Comparison of ENCODE assay signal across 13 mouse cellular contexts in the genomic region with DNA sequence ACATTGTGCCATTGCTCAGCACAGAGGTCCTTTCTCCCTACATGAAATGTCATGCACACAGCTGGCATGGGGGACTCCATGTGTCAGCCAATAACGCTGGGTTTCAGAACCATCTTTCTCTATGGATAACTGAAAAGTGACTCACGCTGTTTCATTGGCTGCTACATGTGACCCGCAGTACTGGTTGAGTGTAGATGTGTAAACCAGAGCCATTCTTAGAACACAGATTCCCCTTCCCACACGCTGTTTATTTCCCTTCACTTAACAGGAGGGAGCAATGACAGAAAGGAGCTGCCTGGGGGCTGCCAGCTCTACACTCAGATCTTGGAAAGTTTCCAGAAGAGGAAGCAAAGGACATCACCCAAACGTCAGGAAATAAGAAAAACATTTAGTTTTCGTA.
DNase-seq lines count a peak whose midpoint lies in the region; ATAC-seq and TF ChIP-seq lines count a peak whose summit lies in the region.
"Had no signal": no experiment of that assay in that cellular context is flagged by ENCODE, and none has a peak within 500 bp of the region (broad histone marks: within the 10 kb centered on the region; RNA-seq: fewer than 3 reads in every experiment).

No protein-coding gene starts in this region.

- no peaks in the 10 kb centered on the region for H3K27me3 ChIP-seq in forebrain, embryonic 14.5 days (replicated peaks; ENCODE audit: control insufficient read depth, insufficient read depth, low read length)
- no peaks in the 10 kb centered on the region for H3K27me3 ChIP-seq in forebrain, embryonic 11.5 days (ENCODE audit: control insufficient read depth, insufficient read depth, low read length)
- H3K27me3 ChIP-seq in hindbrain, embryonic 16.5 days (replicated peaks; ENCODE audit: control insufficient read depth, insufficient read depth, low read length) = no peaks in the 10 kb centered on the region
- H3K27me3 ChIP-seq in hindbrain, embryonic 14.5 days (ENCODE audit: control insufficient read depth, insufficient read depth, low read length) = no peaks in the 10 kb centered on the region
- H3K27me3 ChIP-seq in lung, postnatal 0 days (replicated peaks; ENCODE audit: insufficient read depth, low read length) = no peaks in the 10 kb centered on the region
- H3K27me3 ChIP-seq in limb, embryonic 10.5 days (ENCODE audit: low read depth, poor library complexity, severe bottlenecking) = no peaks in the 10 kb centered on the region

- H3K9ac ChIP-seq in forebrain, embryonic 14.5 days (ENCODE audit: low read length) = no peak overlapping the region
- no peak overlapping the region for H3K9ac ChIP-seq in forebrain, embryonic 11.5 days (ENCODE audit: low read length)
- no peak overlapping the region for H3K9ac ChIP-seq in hindbrain, embryonic 16.5 days (ENCODE audit: low read depth, low read length)
- no peak overlapping the region for H3K9ac ChIP-seq in hindbrain, embryonic 14.5 days
- no peak overlapping the region for H3K9ac ChIP-seq in lung, postnatal 0 days (replicated peaks; ENCODE audit: low read depth)

- no peaks in the 10 kb centered on the region for H3K9me3 ChIP-seq in forebrain, embryonic 14.5 days (replicated peaks; ENCODE audit: control insufficient read depth, low read length)
- H3K9me3 ChIP-seq in forebrain, embryonic 11.5 days (ENCODE audit: control insufficient read depth, low read length) = no peaks in the 10 kb centered on the region
- no peaks in the 10 kb centered on the region for H3K9me3 ChIP-seq in hindbrain, embryonic 16.5 days (ENCODE audit: control insufficient read depth, low read length)
- H3K9me3 ChIP-seq in hindbrain, embryonic 14.5 days (ENCODE audit: control insufficient read depth, low read length) = no peaks in the 10 kb centered on the region
- H3K9me3 ChIP-seq in lung, postnatal 0 days (ENCODE audit: low read length) = no peaks in the 10 kb centered on the region
- H3K9me3 ChIP-seq in limb, embryonic 10.5 days (replicated peaks) = no peaks in the 10 kb centered on the region

- DNase-seq in forebrain, embryonic 14.5 days (ENCODE audit: low spot score) = peak; percentile 28
- no peak for DNase-seq in forebrain, embryonic 11.5 days (ENCODE audit: low spot score)
- DNase-seq in hindbrain, embryonic 14.5 days (ENCODE audit: low spot score) = no peak
- peak; percentile 75 for DNase-seq in lung, postnatal 0 days (ENCODE audit: low spot score)
- no peak for DNase-seq in lung, postnatal 36 days
- DNase-seq in lung, postnatal 4 days = peak; percentile 29 to 35
- DNase-seq in limb, embryonic 10.5 days (ENCODE audit: low spot score) = no peak
- DNase-seq: adrenal gland, adult 8-10 months; cerebellum, adult 9-11 months; gastrocnemius, postnatal 36 days; kidney, postnatal 10 days had no signal

- TF ChIP-seq EP300 in lung, postnatal 0 days (IDR thresholded peaks at IDR 0.05) = no peak

- no peaks in the 10 kb centered on the region for H3K36me3 ChIP-seq in forebrain, embryonic 14.5 days (ENCODE audit: control insufficient read depth, insufficient read depth, low read length)
- no peaks in the 10 kb centered on the region for H3K36me3 ChIP-seq in forebrain, embryonic 11.5 days (ENCODE audit: control insufficient read depth, insufficient read depth, low read length)
- H3K36me3 ChIP-seq in hindbrain, embryonic 16.5 days (ENCODE audit: control insufficient read depth, insufficient read depth, low read length) = no peaks in the 10 kb centered on the region
- no peaks in the 10 kb centered on the region for H3K36me3 ChIP-seq in hindbrain, embryonic 14.5 days (replicated peaks; ENCODE audit: control insufficient read depth, insufficient read depth)
- H3K36me3 ChIP-seq in lung, postnatal 0 days (ENCODE audit: insufficient read depth, low read length) = no peaks in the 10 kb centered on the region
- no peaks in the 10 kb centered on the region for H3K36me3 ChIP-seq in limb, embryonic 10.5 days

- 74% methylated on average over 6 of the region's 6 CpGs for WGBS in forebrain, embryonic 14.5 days
- 89% methylated on average over 6 of the region's 6 CpGs for WGBS in forebrain, embryonic 11.5 days
- WGBS in hindbrain, embryonic 16.5 days = 58% methylated on average over 6 of the region's 6 CpGs
- WGBS in hindbrain, embryonic 14.5 days = 74% methylated on average over 6 of the region's 6 CpGs
- WGBS in lung, postnatal 0 days = 28% methylated on average over 6 of the region's 6 CpGs
- 89% methylated on average over 6 of the region's 6 CpGs for WGBS in limb, embryonic 10.5 days

- H3K4me3 ChIP-seq in forebrain, embryonic 14.5 days (ENCODE audit: low read depth, low read length) = no peak overlapping the region
- no peak overlapping the region for H3K4me3 ChIP-seq in forebrain, embryonic 11.5 days (ENCODE audit: low read depth, low read length)
- H3K4me3 ChIP-seq in hindbrain, embryonic 16.5 days (ENCODE audit: low read length) = no peak overlapping the region
- no peak overlapping the region for H3K4me3 ChIP-seq in hindbrain, embryonic 14.5 days (replicated peaks; ENCODE audit: low read length)
- H3K4me3 ChIP-seq in lung, postnatal 0 days (ENCODE audit: low read depth, low read length) = no peak overlapping the region
- H3K4me3 ChIP-seq in limb, embryonic 10.5 days = no peak overlapping the region

- H3K4me2 ChIP-seq in forebrain, embryonic 14.5 days (ENCODE audit: low read length) = no peak overlapping the region
- H3K4me2 ChIP-seq in forebrain, embryonic 11.5 days (ENCODE audit: low read depth, low read length, severe bottlenecking) = no peak overlapping the region
- H3K4me2 ChIP-seq in hindbrain, embryonic 16.5 days (ENCODE audit: low read length) = no peak overlapping the region
- H3K4me2 ChIP-seq in hindbrain, embryonic 14.5 days (replicated peaks) = no peak overlapping the region
- no peak overlapping the region for H3K4me2 ChIP-seq in lung, postnatal 0 days (replicated peaks; ENCODE audit: low read depth, low read length)

- no peak; the same call in 1 of the 2 replicates for ATAC-seq in forebrain, embryonic 14.5 days
- ATAC-seq in forebrain, embryonic 11.5 days (replicated peaks; ENCODE audit: low FRiP score) = no peak
- ATAC-seq in hindbrain, embryonic 16.5 days = peak; percentile 35; the same call in 1 of the 2 replicates
- ATAC-seq in hindbrain, embryonic 14.5 days (ENCODE audit: low FRiP score) = no peak
- ATAC-seq in lung, postnatal 0 days = peak; percentile 88

- H3K27ac ChIP-seq in forebrain, embryonic 14.5 days (ENCODE audit: low read depth, low read length) = no peak overlapping the region
- no peak overlapping the region for H3K27ac ChIP-seq in forebrain, embryonic 11.5 days (ENCODE audit: low read depth, low read length)
- H3K27ac ChIP-seq in hindbrain, embryonic 16.5 days (ENCODE audit: low read depth, low read length) = 0 out of 2 replicates have a peak overlapping the region, but pooled peaks have one; percentile 18
- H3K27ac ChIP-seq in hindbrain, embryonic 14.5 days = no peak overlapping the region
- H3K27ac ChIP-seq in lung, postnatal 0 days (ENCODE audit: low read length) = peak overlapping the region; percentile 11; the same call in 1 of the 2 replicates
- no peak overlapping the region for H3K27ac ChIP-seq in limb, embryonic 10.5 days
- H3K27ac ChIP-seq: macrophage had no signal

- 0 out of 2 replicates have a peak, but pooled peaks cover 2% of the 10 kb centered on the region for H3K4me1 ChIP-seq in forebrain, embryonic 14.5 days (ENCODE audit: control insufficient read depth, insufficient read depth, low read length)
- H3K4me1 ChIP-seq in forebrain, embryonic 11.5 days (replicated peaks; ENCODE audit: control insufficient read depth, insufficient read depth, low read length) = no peaks in the 10 kb centered on the region
- H3K4me1 ChIP-seq in hindbrain, embryonic 16.5 days (ENCODE audit: control insufficient read depth, insufficient read depth, low read depth, low read length) = peaks cover 2% of the 10 kb centered on the region
- no peaks in the 10 kb centered on the region; the same call in 1 of the 2 replicates for H3K4me1 ChIP-seq in hindbrain, embryonic 14.5 days (replicated peaks; ENCODE audit: control insufficient read depth, insufficient read depth, low read length)
- peaks cover 2% of the 10 kb centered on the region; the same call in 1 of the 2 replicates for H3K4me1 ChIP-seq in lung, postnatal 0 days (ENCODE audit: insufficient read depth, low read depth, low read length)
- H3K4me1 ChIP-seq in limb, embryonic 10.5 days = no peaks in the 10 kb centered on the region; the same call in 1 of the 2 replicates

- no peak for TF ChIP-seq CTCF in lung, postnatal 0 days (IDR thresholded peaks at IDR 0.05)

Comparison
In these comparisons a context has a peak if more than half of its experiments do, and no peak if none do; other contexts are left out.
1. ATAC-seq: peak in hindbrain, embryonic 16.5 days (single experiment) and lung, postnatal 0 days (single experiment); none in forebrain, embryonic 14.5 days (single experiment), forebrain, embryonic 11.5 days (single experiment) and hindbrain, embryonic 14.5 days (single experiment).
2. DNase-seq: peak in forebrain, embryonic 14.5 days (single experiment), lung, postnatal 0 days (single experiment) and lung, postnatal 4 days (2 of 2); none in forebrain, embryonic 11.5 days (single experiment), hindbrain, embryonic 14.5 days (single experiment), lung, postnatal 36 days (single experiment) and limb, embryonic 10.5 days (single experiment).
3. H3K27ac ChIP-seq: peak in hindbrain, embryonic 16.5 days (single experiment) and lung, postnatal 0 days (single experiment); none in forebrain, embryonic 14.5 days (single experiment), forebrain, embryonic 11.5 days (single experiment), hindbrain, embryonic 14.5 days (single experiment) and limb, embryonic 10.5 days (single experiment).